Mouse (Mus musculus): ENCODE data around the gene Pax3. TPM values are rescaled to one million over a fixed set of nuclear protein-coding genes. Genes with fewer than 3 reads are reported as not detected.

Gene Pax3
- polyA plus RNA-seq, 1 experiment: not detected

DNA sequence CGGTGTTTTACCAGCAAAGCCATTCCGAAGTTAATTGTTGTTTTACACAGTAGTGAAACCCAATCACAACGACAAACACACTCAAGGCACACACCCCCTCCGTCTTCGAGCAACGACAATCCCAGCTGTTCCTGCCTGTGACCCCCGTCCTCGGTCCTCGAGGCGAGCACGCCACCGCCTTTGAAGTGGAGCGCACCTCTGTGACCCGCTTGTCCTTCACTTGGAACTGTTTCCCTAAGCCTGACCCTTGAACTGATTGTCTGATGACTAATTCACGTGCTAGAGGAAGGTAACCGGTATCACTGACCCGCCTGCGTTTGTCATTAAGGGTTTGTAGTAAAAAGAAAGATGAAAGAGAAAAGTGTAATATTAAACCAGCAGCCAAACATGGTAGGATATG lies 115.2 kb downstream of the Pax3 start:
- Histone ChIP-seq H3K27me3 (ENCODE audit: control insufficient read depth, insufficient read depth, low read length) (no peaks in the 10 kb centered on the region), H3K36me3 (ENCODE audit: control insufficient read depth, insufficient read depth, low read length) (no peaks in the 10 kb centered on the region), H3K27ac (ENCODE audit: insufficient read depth, low read depth, low read length) (no peak overlapping the region), H3K4me3 (ENCODE audit: low read depth, low read length) (no peak overlapping the region), H3K4me1 (ENCODE audit: control insufficient read depth, insufficient read depth, insufficient read length, low read length) (no peaks in the 10 kb centered on the region)
- 31% methylated on average over 18 of the region's 18 CpGs for WGBS
- TF ChIP-seq CTCF (IDR thresholded peaks at IDR 0.05; ENCODE audit: extremely low read depth, insufficient read length, insufficient replicate concordance, low read depth, low read length) (no peak), POLR2A (IDR thresholded peaks at IDR 0.05; ENCODE audit: low read depth, low read length) (no peak)

GRCm38 (mm10) chr1:78060850-78061249 lies 136.1 kb downstream of the Pax3 start:
- Histone ChIP-seq H3K4me1 (ENCODE audit: control insufficient read depth, insufficient read depth, insufficient read length, low read length) (no peaks in the 10 kb centered on the region), H3K36me3 (ENCODE audit: control insufficient read depth, insufficient read depth, low read length) (no peaks in the 10 kb centered on the region), H3K4me3 (ENCODE audit: low read depth, low read length) (no peak overlapping the region), H3K27me3 (ENCODE audit: control insufficient read depth, insufficient read depth, low read length) (no peaks in the 10 kb centered on the region), H3K27ac (ENCODE audit: insufficient read depth, low read depth, low read length) (no peak overlapping the region)
- TF ChIP-seq CTCF (IDR thresholded peaks at IDR 0.05; ENCODE audit: extremely low read depth, insufficient read length, insufficient replicate concordance, low read depth, low read length): no peak
- TF ChIP-seq POLR2A (IDR thresholded peaks at IDR 0.05; ENCODE audit: low read depth, low read length): no peak
- WGBS: 62% methylated on average over 5 of the region's 5 CpGs

DNA sequence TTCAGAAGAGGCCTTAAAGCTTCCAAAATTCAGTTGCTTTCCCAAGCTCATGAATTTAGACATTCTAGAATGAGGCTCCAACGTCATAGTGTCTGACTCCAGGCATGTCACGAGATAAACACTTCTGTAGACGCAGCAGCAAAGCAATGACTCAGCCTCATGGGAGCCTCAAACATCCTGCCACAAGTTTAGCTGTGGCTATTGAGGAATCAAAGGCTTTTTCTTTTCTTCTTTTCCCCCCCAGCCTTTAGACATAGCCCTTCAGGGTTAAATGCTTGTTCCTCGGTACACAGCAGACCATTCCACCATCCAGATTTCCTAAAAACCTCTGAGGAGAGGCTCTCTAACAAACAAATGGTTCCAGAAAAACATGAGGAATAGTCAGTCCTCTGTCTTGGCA lies 139.0 kb downstream of the Pax3 start:
- Histone ChIP-seq H3K4me3 (ENCODE audit: low read depth, low read length) (no peak overlapping the region), H3K4me1 (ENCODE audit: control insufficient read depth, insufficient read depth, insufficient read length, low read length) (no peaks in the 10 kb centered on the region), H3K27ac (ENCODE audit: insufficient read depth, low read depth, low read length) (no peak overlapping the region), H3K36me3 (ENCODE audit: control insufficient read depth, insufficient read depth, low read length) (no peaks in the 10 kb centered on the region), H3K27me3 (ENCODE audit: control insufficient read depth, insufficient read depth, low read length) (no peaks in the 10 kb centered on the region)
- no peak for TF ChIP-seq POLR2A (IDR thresholded peaks at IDR 0.05; ENCODE audit: low read depth, low read length)
- 66% methylated on average over 4 of the region's 4 CpGs for WGBS

- Histone ChIP-seq H3K27me3 (ENCODE audit: control insufficient read depth, insufficient read depth, low read length) (no peaks in the 10 kb centered on the region), H3K4me3 (ENCODE audit: low read depth, low read length) (no peak overlapping the region), H3K36me3 (ENCODE audit: control insufficient read depth, insufficient read depth, low read length) (no peaks in the 10 kb centered on the region), H3K27ac (ENCODE audit: insufficient read depth, low read depth, low read length) (no peak overlapping the region), H3K4me1 (ENCODE audit: control insufficient read depth, insufficient read depth, insufficient read length, low read length) (no peaks in the 10 kb centered on the region)
- 77% methylated on average over 6 of the region's 6 CpGs for WGBS
- TF ChIP-seq POLR2A (IDR thresholded peaks at IDR 0.05; ENCODE audit: low read depth, low read length): no peak
- TF ChIP-seq CTCF (IDR thresholded peaks at IDR 0.05; ENCODE audit: extremely low read depth, insufficient read length, insufficient replicate concordance, low read depth, low read length): no peak
Observed at GRCm38 (mm10) chr1:78053677-78054076, 143.3 kb downstream of the Pax3 start.

Other genes starting within 250 kb of the Pax3 start
- gene Sgpp2, start 113.2 kb upstream of the Pax3 start, polyA plus RNA-seq (2012; rRNA removed): 23.7 and 24.8 TPM in 2 replicates